15 mouse cellular contexts compared by ENCODE assay signal in genomic region chr14:9330767-9331166, GRCm38 (mm10).
DNase-seq lines count a peak whose midpoint lies in the region; ATAC-seq lines count a peak whose summit lies in the region.
"Had no signal": no experiment of that assay in that cellular context is flagged by ENCODE, and none has a peak within 500 bp of the region (broad histone marks: within the 10 kb centered on the region; RNA-seq: fewer than 3 reads in every experiment).

No protein-coding gene starts in this region.

- ATAC-seq in hindbrain, embryonic 11.5 days (ENCODE audit: low FRiP score): no peak
- no peak for ATAC-seq in hindbrain, embryonic 16.5 days
- no peak for ATAC-seq in midbrain, embryonic 11.5 days (ENCODE audit: low FRiP score)
- ATAC-seq in midbrain, embryonic 13.5 days: no peak

- no peak overlapping the region for H3K4me2 ChIP-seq in hindbrain, embryonic 11.5 days (replicated peaks; ENCODE audit: low read depth, low read length)
- H3K4me2 ChIP-seq in hindbrain, embryonic 16.5 days (ENCODE audit: low read length): no peak overlapping the region
- H3K4me2 ChIP-seq in midbrain, embryonic 11.5 days: no peak overlapping the region
- H3K4me2 ChIP-seq in midbrain, embryonic 13.5 days (replicated peaks): no peak overlapping the region
- H3K4me2 ChIP-seq: heart, embryonic 11.5 days had no signal

- no peaks in the 10 kb centered on the region for H3K9me3 ChIP-seq in hindbrain, embryonic 11.5 days (ENCODE audit: control insufficient read depth, low read length)
- no peaks in the 10 kb centered on the region for H3K9me3 ChIP-seq in hindbrain, embryonic 16.5 days (ENCODE audit: control insufficient read depth, low read length)
- no peaks in the 10 kb centered on the region for H3K9me3 ChIP-seq in midbrain, embryonic 11.5 days (ENCODE audit: control insufficient read depth, low read length)
- no peaks in the 10 kb centered on the region for H3K9me3 ChIP-seq in midbrain, embryonic 13.5 days

- H3K27me3 ChIP-seq in hindbrain, embryonic 11.5 days (ENCODE audit: control insufficient read depth, insufficient read depth, low read length): no peaks in the 10 kb centered on the region
- no peaks in the 10 kb centered on the region for H3K27me3 ChIP-seq in hindbrain, embryonic 16.5 days (replicated peaks; ENCODE audit: control insufficient read depth, insufficient read depth, low read length)
- no peaks in the 10 kb centered on the region for H3K27me3 ChIP-seq in midbrain, embryonic 11.5 days (ENCODE audit: control insufficient read depth, insufficient read depth, low read length)
- no peaks in the 10 kb centered on the region for H3K27me3 ChIP-seq in midbrain, embryonic 13.5 days
- H3K27me3 ChIP-seq: megakaryocyte, embryonic 14.5 days had no signal

- H3K36me3 ChIP-seq in hindbrain, embryonic 11.5 days (ENCODE audit: control insufficient read depth, insufficient read depth, low read length): no peaks in the 10 kb centered on the region
- no peaks in the 10 kb centered on the region for H3K36me3 ChIP-seq in hindbrain, embryonic 16.5 days (ENCODE audit: control insufficient read depth, insufficient read depth, low read length)
- H3K36me3 ChIP-seq in midbrain, embryonic 11.5 days (ENCODE audit: control insufficient read depth, insufficient read depth, low read length): no peaks in the 10 kb centered on the region
- H3K36me3 ChIP-seq in midbrain, embryonic 13.5 days: no peaks in the 10 kb centered on the region

- H3K27ac ChIP-seq in hindbrain, embryonic 11.5 days (ENCODE audit: low read depth, low read length): no peak overlapping the region
- no peak overlapping the region for H3K27ac ChIP-seq in hindbrain, embryonic 16.5 days (ENCODE audit: low read depth, low read length)
- no peak overlapping the region for H3K27ac ChIP-seq in midbrain, embryonic 11.5 days (ENCODE audit: low read depth, low read length)
- H3K27ac ChIP-seq in midbrain, embryonic 13.5 days: no peak overlapping the region

- no peak overlapping the region for H3K4me3 ChIP-seq in hindbrain, embryonic 11.5 days (ENCODE audit: low read depth, low read length)
- no peak overlapping the region for H3K4me3 ChIP-seq in hindbrain, embryonic 16.5 days (ENCODE audit: low read length)
- H3K4me3 ChIP-seq in midbrain, embryonic 11.5 days (ENCODE audit: low read depth, low read length): no peak overlapping the region
- no peak overlapping the region for H3K4me3 ChIP-seq in midbrain, embryonic 13.5 days (replicated peaks)
- H3K4me3 ChIP-seq: megakaryocyte, embryonic 14.5 days had no signal

- no peaks in the 10 kb centered on the region for H3K4me1 ChIP-seq in hindbrain, embryonic 11.5 days (replicated peaks; ENCODE audit: control insufficient read depth, insufficient read depth, low read length)
- no peaks in the 10 kb centered on the region for H3K4me1 ChIP-seq in hindbrain, embryonic 16.5 days (ENCODE audit: control insufficient read depth, insufficient read depth, low read depth, low read length)
- H3K4me1 ChIP-seq in midbrain, embryonic 11.5 days (ENCODE audit: control insufficient read depth, insufficient read depth, low read length): peaks cover 7% of the 10 kb centered on the region
- peaks cover 21% of the 10 kb centered on the region for H3K4me1 ChIP-seq in midbrain, embryonic 13.5 days (replicated peaks)
- H3K4me1 ChIP-seq: megakaryocyte, embryonic 14.5 days had no signal

- no peak overlapping the region for H3K9ac ChIP-seq in hindbrain, embryonic 11.5 days (ENCODE audit: low read depth, low read length)
- no peak overlapping the region for H3K9ac ChIP-seq in hindbrain, embryonic 16.5 days (ENCODE audit: low read depth, low read length)
- no peak overlapping the region for H3K9ac ChIP-seq in midbrain, embryonic 11.5 days (ENCODE audit: low read length)
- no peak overlapping the region for H3K9ac ChIP-seq in midbrain, embryonic 13.5 days (replicated peaks)

- DNase-seq in hindbrain, embryonic 11.5 days (ENCODE audit: low spot score): peak; percentile 17
- peak; percentile 86 for DNase-seq in midbrain, embryonic 11.5 days (ENCODE audit: low spot score, missing footprints)
- peak; percentile 76 for DNase-seq in ES-CJ7 (ENCODE audit: low read depth, low spot score)
- peak; percentile 12 for DNase-seq in mesoderm, embryonic 11.5 days (ENCODE audit: low read depth, low spot score)
- no peak for DNase-seq in urinary bladder, adult 18-20 months (ENCODE audit: low spot score in 2 of 2)
- DNase-seq: cerebellum, adult 9-11 months; gastrocnemius, postnatal 36 days; heart, postnatal 14 days; kidney, adult 9 months; kidney, postnatal 36 days; thymus, adult 18-20 months had no signal

Comparison
In these comparisons a context has a peak if more than half of its experiments do, and no peak if none do; other contexts are left out.
1. DNase-seq: peak in hindbrain, embryonic 11.5 days (single experiment), midbrain, embryonic 11.5 days (single experiment), ES-CJ7 (single experiment) and mesoderm, embryonic 11.5 days (single experiment); none in urinary bladder, adult 18-20 months (0 of 2).